Mouse (Mus musculus) megakaryocyte, embryonic 14.5 days (primary cell): ENCODE data around the gene Tnxb.

Source experiments
- FLI1 ChIP-seq: IDR thresholded peaks from 2 replicates; pipeline ENCODE4 v1.6.1; 2012; ENCODE audit warnings: low read length, inconsistent platforms, mixed read lengths
- GATA1 ChIP-seq: IDR thresholded peaks from 3 replicates; pipeline ENCODE4 v1.6.1; 2012; ENCODE audit warnings: mixed read lengths, low read length, inconsistent platforms, borderline replicate concordance

- TF ChIP-seq GATA1 (no peak), FLI1 (no peak)
Observed at GRCm38 (mm10) chr17:34631647-34632046, 38.7 kb upstream of the Tnxb start.
